20 mouse cellular contexts compared by ENCODE assay signal in genomic region chr11:98546529-98547307, GRCm38 (mm10). TPM values are rescaled to one million over a fixed set of nuclear protein-coding genes. Genes with fewer than 3 reads are reported as not detected.
DNase-seq lines count a peak whose midpoint lies in the region; ATAC-seq lines count a peak whose summit lies in the region.
"Had no signal": no experiment of that assay in that cellular context is flagged by ENCODE, and none has a peak within 500 bp of the region (broad histone marks: within the 10 kb centered on the region; RNA-seq: fewer than 3 reads in every experiment).

No protein-coding gene starts in this region.

- H3K9me3 ChIP-seq in hindbrain, embryonic 11.5 days (ENCODE audit: control insufficient read depth, low read length): no peaks in the 10 kb centered on the region
- H3K9me3 ChIP-seq in hindbrain, embryonic 12.5 days (replicated peaks): no peaks in the 10 kb centered on the region
- H3K9me3 ChIP-seq: embryonic facial prominence, embryonic 13.5 days; heart, embryonic 10.5 days; intestine, embryonic 15.5 days; limb, embryonic 13.5 days had no signal

- DNase-seq in hindbrain, embryonic 11.5 days (ENCODE audit: low spot score): peak; percentile 35
- peak; percentile 20 for DNase-seq in testis, postnatal 10 days (ENCODE audit: low spot score)
- no peak for DNase-seq in testis, postnatal 14 days (ENCODE audit: low spot score)
- peak; percentile 68 for DNase-seq in naive thymus-derived CD4-positive, alpha-beta T cell, adult 2 months (ENCODE audit: low read depth)
- DNase-seq in gastrocnemius, postnatal 36 days: no peak
- no peak for DNase-seq in left cerebral cortex, postnatal 25 days (ENCODE audit: low spot score in 2 of 2)

- H3K9ac ChIP-seq in hindbrain, embryonic 11.5 days (ENCODE audit: low read depth, low read length): no peak overlapping the region
- no peak overlapping the region for H3K9ac ChIP-seq in hindbrain, embryonic 12.5 days

- 46% methylated on average over 12 of the region's 12 CpGs for WGBS in hindbrain, embryonic 11.5 days
- WGBS in hindbrain, embryonic 12.5 days: 41% methylated on average over 12 of the region's 12 CpGs

- no peak overlapping the region for H3K4me2 ChIP-seq in hindbrain, embryonic 11.5 days (replicated peaks; ENCODE audit: low read depth, low read length)
- no peak overlapping the region for H3K4me2 ChIP-seq in hindbrain, embryonic 12.5 days (replicated peaks)

- intact Hi-C loops in gastrocnemius, postnatal 36 days (cut with DNase I): loop anchor here (5.0 kb wide), 1 partner anchor 49 kb away; no protein-coding TSS in a partner anchor
- intact Hi-C loops in left cerebral cortex, postnatal 25 days (cut with DNase I): no loop called here

- ATAC-seq in hindbrain, embryonic 11.5 days (ENCODE audit: low FRiP score): no peak
- ATAC-seq in hindbrain, embryonic 12.5 days (ENCODE audit: low FRiP score): no peak
- ATAC-seq: Patski had no signal

- no peak overlapping the region for H3K27ac ChIP-seq in hindbrain, embryonic 11.5 days (ENCODE audit: low read depth, low read length)
- no peak overlapping the region for H3K27ac ChIP-seq in hindbrain, embryonic 12.5 days
- H3K27ac ChIP-seq: embryonic facial prominence, embryonic 13.5 days; intestine, embryonic 15.5 days; limb, embryonic 13.5 days had no signal

- H3K4me1 ChIP-seq in hindbrain, embryonic 11.5 days (replicated peaks; ENCODE audit: control insufficient read depth, insufficient read depth, low read length): no peaks in the 10 kb centered on the region
- H3K4me1 ChIP-seq in hindbrain, embryonic 12.5 days: peaks cover 9% of the 10 kb centered on the region

- peaks cover 62% of the 10 kb centered on the region for H3K27me3 ChIP-seq in hindbrain, embryonic 11.5 days (ENCODE audit: control insufficient read depth, insufficient read depth, low read length)
- peaks cover 80% of the 10 kb centered on the region for H3K27me3 ChIP-seq in hindbrain, embryonic 12.5 days

- no peaks in the 10 kb centered on the region for H3K36me3 ChIP-seq in hindbrain, embryonic 11.5 days (ENCODE audit: control insufficient read depth, insufficient read depth, low read length)
- no peaks in the 10 kb centered on the region for H3K36me3 ChIP-seq in hindbrain, embryonic 12.5 days
- H3K36me3 ChIP-seq: embryonic facial prominence, embryonic 13.5 days; heart, embryonic 10.5 days; intestine, embryonic 15.5 days; limb, embryonic 13.5 days had no signal

- no peak overlapping the region for H3K4me3 ChIP-seq in hindbrain, embryonic 11.5 days (ENCODE audit: low read depth, low read length)
- H3K4me3 ChIP-seq in hindbrain, embryonic 12.5 days: no peak overlapping the region

RNA-seq across cellular contexts. Expression of gene Ikzf3, which starts 0.9 kb away (rescaled TPM):
- polyA plus RNA-seq in hindbrain, embryonic 11.5 days (2014; fragmentation: Nextera tagmentation; extraction: Ambion mirVana): 0.11 and 0.60 TPM in 2 replicates
- 0.09 TPM in 1 of 2 replicates, not detected in the other for polyA plus RNA-seq in hindbrain, embryonic 12.5 days (2016; fragmentation: Nextera tagmentation; extraction: Ambion mirVana)
- total RNA-seq in gastrocnemius, postnatal 36 days (2021): 1 to 10 TPM in 1 of 2 experiments, not detected in 1; 1.3 TPM
- under 1 TPM in 1 of 2 experiments, not detected in 1; 0.78 TPM for total RNA-seq in left cerebral cortex, postnatal 25 days (2021)
- total RNA-seq: layer of hippocampus, adult 18-20 months had no signal
- polyA plus RNA-seq: Patski had no signal

RNA-seq across cellular contexts. Expression of gene Zpbp2, which starts 4.2 kb away (rescaled TPM):
- 0.21 TPM in 1 of 2 replicates, not detected in the other for polyA plus RNA-seq in hindbrain, embryonic 11.5 days (2014; fragmentation: Nextera tagmentation; extraction: Ambion mirVana)
- 0.17 and 0.38 TPM in 2 replicates for polyA plus RNA-seq in hindbrain, embryonic 12.5 days (2016; fragmentation: Nextera tagmentation; extraction: Ambion mirVana)
- not detected for total RNA-seq in gastrocnemius, postnatal 36 days (2021)
- not detected for total RNA-seq in left cerebral cortex, postnatal 25 days (2021)
- total RNA-seq: gastrocnemius, postnatal 10 days; layer of hippocampus, adult 18-20 months; left cerebral cortex, adult 18-20 months had no signal
- polyA plus RNA-seq: embryonic facial prominence, embryonic 13.5 days; neural tube, embryonic 14.5 days had no signal

RNA-seq across cellular contexts. Expression of gene Ormdl3, which starts 40.5 kb away (rescaled TPM):
- polyA plus RNA-seq in hindbrain, embryonic 11.5 days (2014; fragmentation: Nextera tagmentation; extraction: Ambion mirVana): 10.9 and 12.2 TPM in 2 replicates
- polyA plus RNA-seq in hindbrain, embryonic 12.5 days (2016; fragmentation: Nextera tagmentation; extraction: Ambion mirVana): 69.8 and 71.4 TPM in 2 replicates
- 10 to 100 TPM; 20.9 to 24.0 TPM for total RNA-seq in gastrocnemius, postnatal 36 days (2021)
- total RNA-seq in left cerebral cortex, postnatal 25 days (2021): 10 to 100 TPM; 48.9 TPM

RNA-seq across cellular contexts. Expression of gene Lrrc3c, which starts 51.4 kb away (rescaled TPM):
- not detected in 2 replicates for polyA plus RNA-seq in hindbrain, embryonic 11.5 days (2014; fragmentation: Nextera tagmentation; extraction: Ambion mirVana)
- polyA plus RNA-seq in hindbrain, embryonic 12.5 days (2016; fragmentation: Nextera tagmentation; extraction: Ambion mirVana): not detected in 2 replicates
- not detected for total RNA-seq in gastrocnemius, postnatal 36 days (2021)
- total RNA-seq in left cerebral cortex, postnatal 25 days (2021): not detected
- total RNA-seq: adrenal gland, postnatal 4 days; gastrocnemius, postnatal 10 days; heart, postnatal 4 days; layer of hippocampus, adult 18-20 months; left cerebral cortex, adult 18-20 months had no signal
- polyA plus RNA-seq: embryonic facial prominence, embryonic 13.5 days; heart, embryonic 10.5 days; intestine, embryonic 15.5 days; kidney, embryonic 16.5 days; limb, embryonic 13.5 days; liver, embryonic 16.5 days; neural tube, embryonic 14.5 days; Patski had no signal

Comparison
In these comparisons a context has a peak if more than half of its experiments do, and no peak if none do; other contexts are left out.
1. DNase-seq: peak in hindbrain, embryonic 11.5 days (single experiment), testis, postnatal 10 days (single experiment) and naive thymus-derived CD4-positive, alpha-beta T cell, adult 2 months (single experiment); none in testis, postnatal 14 days (single experiment), gastrocnemius, postnatal 36 days (0 of 2) and left cerebral cortex, postnatal 25 days (0 of 2).